Mouse (Mus musculus) embryonic fibroblast, embryonic 13.5 days (primary cell): Measurements from ENCODE around the gene Mospd3.

Experiments used
- CTCF ChIP-seq: IDR thresholded peaks from 2 replicates; pipeline ENCODE4 v1.5.1; 2011; ENCODE audit warnings: mild to moderate bottlenecking, control low read depth, low read length, moderate library complexity, borderline replicate concordance; ENCODE audit not compliant: insufficient read depth
- POLR2A ChIP-seq: IDR thresholded peaks from 2 replicates; pipeline ENCODE4 v1.6.1; 2011; ENCODE audit warnings: low read depth, mild to moderate bottlenecking, control low read depth, low read length, moderate library complexity

- TF ChIP-seq CTCF (no peak), POLR2A (no peak)
These were observed 4.9 kb downstream of the Mospd3 start for GRCm38 (mm10) chr5:137595921-137596320.
